Mouse (Mus musculus): ENCODE measurements at regions not wholly inside any gene's neighbourhood (a gene's known extent, or its start where the extent isn't known, plus 50 kb on each side); places are given as distances from the start of the nearest gene placed in this dataset.
"Not testable (repeated sequence)": the region's sequence is repeated elsewhere in the genome, so short reads cannot be mapped to it uniquely, and the experiment has no call there.

DNA sequence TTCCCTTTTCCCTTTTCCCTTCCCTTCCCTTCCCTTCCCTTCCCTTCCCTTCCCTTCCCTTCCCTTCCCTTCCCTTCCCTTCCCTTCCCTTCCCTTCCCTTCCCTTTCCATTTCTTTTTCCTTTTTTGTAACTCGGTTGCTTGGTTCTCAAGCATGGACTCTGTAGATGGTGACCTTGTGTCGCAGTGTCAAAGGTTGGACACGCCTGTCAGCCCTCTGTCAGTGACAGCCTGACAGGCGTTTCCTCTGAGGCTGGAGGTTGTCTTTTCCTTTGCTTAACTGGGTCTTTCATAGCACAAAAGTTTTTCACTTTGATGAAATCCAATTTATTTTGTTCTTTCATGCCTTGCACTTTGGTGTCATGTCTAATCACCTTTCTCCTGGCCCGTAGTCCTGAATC is 609.3 kb upstream of the Gm19410 start:
- ATAC-seq (ENCODE audit: insufficient read depth) = no peak
- no peaks in the 10 kb centered on the region for H3K36me3 ChIP-seq (replicated peaks)
- H3K9ac ChIP-seq = no peak overlapping the region
- H3K27me3 ChIP-seq = no peaks in the 10 kb centered on the region
- no peaks in the 10 kb centered on the region for H3K9me3 ChIP-seq (replicated peaks)
- no peak overlapping the region for H3K27ac ChIP-seq (replicated peaks)
- H3K4me1 ChIP-seq (replicated peaks) = no peaks in the 10 kb centered on the region
- no peak overlapping the region for H3K4me3 ChIP-seq (replicated peaks)
- 30% methylated on average over 5 of the region's 5 CpGs for WGBS (ENCODE audit: insufficient replicate concordance)
- H3K4me2 ChIP-seq = no peak overlapping the region

DNA sequence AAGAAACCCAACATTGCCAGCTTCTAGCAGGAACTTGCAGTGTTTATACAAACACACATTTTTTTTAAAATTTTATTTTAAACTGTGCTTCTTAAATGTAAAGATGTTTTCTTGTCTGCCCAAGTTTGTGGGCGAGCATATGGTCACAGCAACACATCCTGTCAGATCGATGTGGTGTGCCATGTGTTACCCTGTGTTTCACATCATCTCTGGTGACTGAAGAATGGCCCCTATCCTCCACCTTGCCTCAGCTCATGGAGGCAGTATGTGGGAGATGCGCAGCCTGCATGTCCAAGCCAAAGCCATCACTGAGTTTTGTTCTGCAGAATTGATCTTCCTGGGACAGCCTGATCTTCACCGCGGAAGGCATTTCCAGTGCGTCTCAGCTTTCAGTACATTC is 607.9 kb upstream of the Gm19410 start:
- WGBS (ENCODE audit: insufficient replicate concordance) = 62% methylated on average over 6 of the region's 6 CpGs

DNA sequence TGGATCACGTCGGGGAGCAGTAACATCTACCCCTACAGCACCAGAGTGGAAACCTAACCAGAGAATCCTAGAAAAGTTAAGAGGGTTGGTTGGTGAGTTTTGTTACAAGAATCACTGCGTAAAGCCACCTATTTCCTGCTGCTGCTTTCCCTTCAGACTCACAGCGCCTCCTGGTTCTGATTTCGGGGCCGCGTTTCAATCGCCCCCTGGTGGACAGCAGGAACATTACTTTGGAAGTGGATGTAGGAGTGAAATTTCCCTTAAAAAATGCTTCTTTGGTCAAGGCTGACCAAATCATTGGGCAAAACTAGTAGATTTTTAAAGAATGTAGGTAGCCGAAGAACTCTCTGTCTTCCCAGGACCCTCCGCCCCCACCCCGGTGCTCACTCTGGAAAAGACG is 606.3 kb upstream of the Gm19410 start:
- WGBS (ENCODE audit: insufficient replicate concordance) = 22% methylated on average over 12 of the region's 12 CpGs
- H3K9me3 ChIP-seq (replicated peaks) = no peaks in the 10 kb centered on the region
- H3K27me3 ChIP-seq = no peaks in the 10 kb centered on the region
- no peaks in the 10 kb centered on the region for H3K36me3 ChIP-seq (replicated peaks)
- H3K4me1 ChIP-seq (replicated peaks) = no peaks in the 10 kb centered on the region
- H3K4me2 ChIP-seq = no peak overlapping the region
- no peak overlapping the region for H3K4me3 ChIP-seq (replicated peaks)
- H3K27ac ChIP-seq (replicated peaks) = no peak overlapping the region
- H3K9ac ChIP-seq = no peak overlapping the region
- ATAC-seq (ENCODE audit: insufficient read depth) = no peak

More for the DNA sequence above, 607.9 kb upstream of the Gm19410 start:
- Histone ChIP-seq H3K27me3 (no peaks in the 10 kb centered on the region), H3K4me2 (no peak overlapping the region), H3K4me1 (replicated peaks) (no peaks in the 10 kb centered on the region), H3K9me3 (replicated peaks) (no peaks in the 10 kb centered on the region), H3K36me3 (replicated peaks) (no peaks in the 10 kb centered on the region), H3K27ac (replicated peaks) (no peak overlapping the region), H3K9ac (no peak overlapping the region), H3K4me3 (replicated peaks) (no peak overlapping the region)
- ATAC-seq (ENCODE audit: insufficient read depth) = no peak

GRCm38 (mm10) chr8:35160230-35160629 is 605.4 kb upstream of the Gm19410 start:
- H3K27ac ChIP-seq (replicated peaks) = no peak overlapping the region
- H3K4me2 ChIP-seq = no peak overlapping the region
- H3K9ac ChIP-seq = no peak overlapping the region
- no peak overlapping the region for H3K4me3 ChIP-seq (replicated peaks)
- no peaks in the 10 kb centered on the region for H3K36me3 ChIP-seq (replicated peaks)
- no peak for ATAC-seq (ENCODE audit: insufficient read depth)
- H3K27me3 ChIP-seq = no peaks in the 10 kb centered on the region
- no peaks in the 10 kb centered on the region for H3K9me3 ChIP-seq (replicated peaks)
- 74% methylated on average over 12 of the region's 12 CpGs for WGBS (ENCODE audit: insufficient replicate concordance)
- no peaks in the 10 kb centered on the region for H3K4me1 ChIP-seq (replicated peaks)

GRCm38 (mm10) chr8:35162166-35162565 is 603.4 kb upstream of the Gm19410 start:
- 53% methylated on average over 4 of the region's 4 CpGs for WGBS (ENCODE audit: insufficient replicate concordance)
- H3K27ac ChIP-seq (replicated peaks); H3K4me1 ChIP-seq (replicated peaks); H3K9me3 ChIP-seq (replicated peaks); H3K9ac ChIP-seq; H3K4me3 ChIP-seq (replicated peaks); ATAC-seq (ENCODE audit: insufficient read depth); H3K36me3 ChIP-seq (replicated peaks); H3K27me3 ChIP-seq; H3K4me2 ChIP-seq: not testable (repeated sequence)

- H3K27ac ChIP-seq (replicated peaks) = no peak overlapping the region
- H3K36me3 ChIP-seq (replicated peaks) = no peaks in the 10 kb centered on the region
- H3K4me1 ChIP-seq (replicated peaks) = no peaks in the 10 kb centered on the region
- H3K9ac ChIP-seq = no peak overlapping the region
- 73% methylated on average over 6 of the region's 6 CpGs for WGBS (ENCODE audit: insufficient replicate concordance)
- H3K4me2 ChIP-seq = no peak overlapping the region
- ATAC-seq (ENCODE audit: insufficient read depth) = no peak
- no peaks in the 10 kb centered on the region for H3K27me3 ChIP-seq
- no peak overlapping the region for H3K4me3 ChIP-seq (replicated peaks)
- H3K9me3 ChIP-seq (replicated peaks) = no peaks in the 10 kb centered on the region
Measured at GRCm38 (mm10) chr8:35166611-35167010, 599.0 kb upstream of the Gm19410 start.

- H3K9ac ChIP-seq = no peak overlapping the region
- 64% methylated on average over 13 of the region's 13 CpGs for WGBS (ENCODE audit: insufficient replicate concordance)
Measured at GRCm38 (mm10) chr8:35171536-35172310, 593.9 kb upstream of the Gm19410 start.

GRCm38 (mm10) chr8:35177314-35177713 is 588.3 kb upstream of the Gm19410 start:
- no peaks in the 10 kb centered on the region for H3K36me3 ChIP-seq (replicated peaks)
- H3K4me2 ChIP-seq = no peak overlapping the region
- no peak overlapping the region for H3K4me3 ChIP-seq (replicated peaks)
- 46% methylated on average over 5 of the region's 5 CpGs for WGBS (ENCODE audit: insufficient replicate concordance)
- H3K9ac ChIP-seq = no peak overlapping the region
- H3K27me3 ChIP-seq = no peaks in the 10 kb centered on the region
- no peaks in the 10 kb centered on the region for H3K9me3 ChIP-seq (replicated peaks)
- no peaks in the 10 kb centered on the region for H3K4me1 ChIP-seq (replicated peaks)
- H3K27ac ChIP-seq (replicated peaks) = no peak overlapping the region
- ATAC-seq (ENCODE audit: insufficient read depth) = no peak

More at GRCm38 (mm10) chr8:35171536-35172310, 593.9 kb upstream of the Gm19410 start:
- no peaks in the 10 kb centered on the region for H3K36me3 ChIP-seq (replicated peaks)
- no peak overlapping the region for H3K4me3 ChIP-seq (replicated peaks)
- no peaks in the 10 kb centered on the region for H3K9me3 ChIP-seq (replicated peaks)
- ATAC-seq (ENCODE audit: insufficient read depth) = no peak
- H3K27me3 ChIP-seq = no peaks in the 10 kb centered on the region
- H3K4me2 ChIP-seq = no peak overlapping the region
- no peak overlapping the region for H3K27ac ChIP-seq (replicated peaks)
- no peaks in the 10 kb centered on the region for H3K4me1 ChIP-seq (replicated peaks)

- no peak for ATAC-seq (ENCODE audit: insufficient read depth)
- Histone ChIP-seq H3K4me1 (replicated peaks) (no peaks in the 10 kb centered on the region), H3K9ac (no peak overlapping the region), H3K36me3 (replicated peaks) (no peaks in the 10 kb centered on the region), H3K4me2 (no peak overlapping the region), H3K9me3 (replicated peaks) (no peaks in the 10 kb centered on the region), H3K27me3 (no peaks in the 10 kb centered on the region), H3K4me3 (replicated peaks) (no peak overlapping the region), H3K27ac (replicated peaks) (no peak overlapping the region)
- 57% methylated on average over 3 of the region's 3 CpGs for WGBS (ENCODE audit: insufficient replicate concordance)
Measured at GRCm38 (mm10) chr8:35180075-35180474, 585.5 kb upstream of the Gm19410 start.

DNA sequence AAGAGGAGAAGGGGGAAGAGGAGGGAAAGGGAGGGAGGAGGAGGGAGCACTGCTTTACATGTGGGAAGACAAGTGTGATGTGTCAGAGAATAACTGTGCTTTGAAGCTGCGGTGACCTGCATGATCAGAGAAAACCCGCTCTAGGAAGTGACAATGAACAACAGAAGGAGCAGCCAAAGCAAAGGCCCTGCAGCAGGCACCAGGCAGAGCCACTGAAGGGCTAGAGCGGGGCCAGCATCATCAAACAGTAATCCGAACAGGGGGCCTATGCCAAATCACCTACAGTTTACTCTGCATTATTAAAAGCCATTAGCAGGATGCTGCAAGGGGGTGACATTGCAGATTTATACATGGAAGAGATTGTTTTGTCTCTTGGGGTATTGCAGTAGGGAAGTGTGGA is 583.4 kb upstream of the Gm19410 start:
- Histone ChIP-seq H3K9ac (no peak overlapping the region), H3K27ac (replicated peaks) (no peak overlapping the region), H3K4me2 (no peak overlapping the region), H3K9me3 (replicated peaks) (no peaks in the 10 kb centered on the region), H3K4me1 (replicated peaks) (no peaks in the 10 kb centered on the region), H3K27me3 (no peaks in the 10 kb centered on the region), H3K4me3 (replicated peaks) (no peak overlapping the region), H3K36me3 (replicated peaks) (no peaks in the 10 kb centered on the region)
- 65% methylated on average over 4 of the region's 4 CpGs for WGBS (ENCODE audit: insufficient replicate concordance)
- ATAC-seq (ENCODE audit: insufficient read depth) = no peak

- Histone ChIP-seq H3K4me1 (replicated peaks) (no peaks in the 10 kb centered on the region), H3K4me3 (replicated peaks) (no peak overlapping the region), H3K27me3 (no peaks in the 10 kb centered on the region), H3K4me2 (no peak overlapping the region), H3K9ac (no peak overlapping the region), H3K36me3 (replicated peaks) (no peaks in the 10 kb centered on the region), H3K9me3 (replicated peaks) (no peaks in the 10 kb centered on the region), H3K27ac (replicated peaks) (no peak overlapping the region)
- 81% methylated on average over 14 of the region's 14 CpGs for WGBS (ENCODE audit: insufficient replicate concordance)
- no peak for ATAC-seq (ENCODE audit: insufficient read depth)
Measured at GRCm38 (mm10) chr8:35183423-35183822, 582.2 kb upstream of the Gm19410 start.

GRCm38 (mm10) chr8:35185165-35185564 is 580.4 kb upstream of the Gm19410 start:
- Histone ChIP-seq H3K9me3 (replicated peaks) (no peaks in the 10 kb centered on the region), H3K4me3 (replicated peaks) (no peak overlapping the region), H3K4me2 (no peak overlapping the region), H3K9ac (no peak overlapping the region), H3K36me3 (replicated peaks) (no peaks in the 10 kb centered on the region), H3K4me1 (replicated peaks) (no peaks in the 10 kb centered on the region), H3K27me3 (no peaks in the 10 kb centered on the region), H3K27ac (replicated peaks) (no peak overlapping the region)
- WGBS (ENCODE audit: insufficient replicate concordance) = 29% methylated on average over 10 of the region's 10 CpGs
- no peak for ATAC-seq (ENCODE audit: insufficient read depth)
